11 mouse cellular contexts compared by ENCODE assay signal in the genomic region with DNA sequence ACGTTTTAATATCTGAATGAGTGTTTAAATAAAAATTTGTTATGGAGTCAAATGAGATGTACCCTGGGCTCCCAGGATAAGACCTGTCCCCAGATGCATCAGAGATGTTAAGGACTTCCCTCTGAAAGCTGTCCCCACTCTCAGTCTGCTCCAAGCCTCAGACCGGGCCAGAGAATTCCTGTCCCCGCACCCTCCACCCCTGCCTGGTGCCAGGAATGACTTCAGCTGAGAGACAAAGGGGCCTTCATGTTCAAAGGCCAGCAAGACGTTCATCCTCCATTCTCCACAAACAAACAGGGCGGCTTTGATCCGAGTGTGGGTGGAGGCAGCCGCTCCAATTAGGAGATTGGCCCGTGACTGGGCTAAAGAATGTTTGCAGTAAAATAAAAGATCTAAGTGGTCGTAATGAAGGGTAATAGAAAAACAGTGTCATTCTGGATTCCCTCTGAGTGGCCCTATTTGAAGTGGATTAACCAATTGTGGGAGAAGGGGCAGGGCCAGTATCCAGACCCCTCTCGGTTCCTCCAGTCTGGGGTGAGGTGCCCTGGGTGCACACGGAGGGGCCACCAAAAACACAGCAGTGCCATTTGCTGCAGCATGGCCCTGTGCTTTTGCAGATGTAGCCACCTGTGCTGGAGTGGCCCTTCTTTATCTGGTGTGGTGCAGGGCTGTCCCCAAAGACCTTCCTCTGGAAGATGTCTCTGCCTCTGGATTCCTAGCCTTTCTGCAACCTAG. TPM values are rescaled to one million over a fixed set of nuclear protein-coding genes. Genes with fewer than 3 reads are reported as not detected.
DNase-seq lines count a peak whose midpoint lies in the region.
"Had no signal": no experiment of that assay in that cellular context is flagged by ENCODE, and none has a peak within 500 bp of the region (broad histone marks: within the 10 kb centered on the region; RNA-seq: fewer than 3 reads in every experiment).

No protein-coding gene starts in this region.

- peaks cover 7% of the 10 kb centered on the region; the same call in 1 of the 2 replicates for H3K4me1 ChIP-seq in heart, embryonic 10.5 days
- peaks cover 32% of the 10 kb centered on the region for H3K4me1 ChIP-seq in hindbrain, embryonic 10.5 days (replicated peaks)

- H3K27me3 ChIP-seq in heart, embryonic 10.5 days (ENCODE audit: insufficient read depth, poor library complexity, severe bottlenecking) = no peaks in the 10 kb centered on the region; the same call in 1 of the 2 replicates
- H3K27me3 ChIP-seq in hindbrain, embryonic 10.5 days (ENCODE audit: insufficient read depth, poor library complexity, severe bottlenecking) = peaks cover 16% of the 10 kb centered on the region
- H3K27me3 ChIP-seq: embryonic facial prominence, embryonic 15.5 days had no signal

- H3K27ac ChIP-seq in heart, embryonic 10.5 days = no peak overlapping the region
- peak overlapping the region; percentile 74 for H3K27ac ChIP-seq in hindbrain, embryonic 10.5 days
- H3K27ac ChIP-seq: embryonic facial prominence, embryonic 15.5 days; macrophage had no signal

- 21% methylated on average over 11 of the region's 11 CpGs for WGBS in heart, embryonic 10.5 days
- 7% methylated on average over 11 of the region's 11 CpGs for WGBS in hindbrain, embryonic 10.5 days

- H3K4me3 ChIP-seq in heart, embryonic 10.5 days = no peak overlapping the region
- H3K4me3 ChIP-seq in hindbrain, embryonic 10.5 days = no peak overlapping the region
- H3K4me3 ChIP-seq: embryonic facial prominence, embryonic 15.5 days had no signal

- H3K36me3 ChIP-seq in heart, embryonic 10.5 days = no peaks in the 10 kb centered on the region
- no peaks in the 10 kb centered on the region for H3K36me3 ChIP-seq in hindbrain, embryonic 10.5 days
- H3K36me3 ChIP-seq: embryonic facial prominence, embryonic 15.5 days; G1E had no signal

- no peaks in the 10 kb centered on the region for H3K9me3 ChIP-seq in heart, embryonic 10.5 days
- peaks cover 7% of the 10 kb centered on the region; the same call in 1 of the 2 replicates for H3K9me3 ChIP-seq in hindbrain, embryonic 10.5 days
- H3K9me3 ChIP-seq: embryonic facial prominence, embryonic 15.5 days had no signal

- intact Hi-C loops in left cerebral cortex, postnatal 36 days (cut with DNase I) = loop anchor here (1.0 kb wide), 1 partner anchor 17 kb away; no protein-coding TSS in a partner anchor

- peak; percentile 33 for DNase-seq in heart, postnatal 4 days
- DNase-seq in heart, embryonic 10.5 days (ENCODE audit: low spot score) = no peak
- peak; percentile 58 for DNase-seq in embryo, embryonic 11 days
- peak; percentile 49 for DNase-seq in hindbrain, embryonic 10.5 days (ENCODE audit: low spot score)
- DNase-seq in left cerebral cortex, postnatal 36 days (ENCODE audit: low spot score in 2 of 2) = peak; percentile 15 to 18
- peak; percentile 26 for DNase-seq in right cerebral cortex, postnatal 4 days
- DNase-seq in gastrocnemius, adult 18-20 months (ENCODE audit: low spot score) = no peak
- no peak for DNase-seq in spleen, adult 12 weeks (ENCODE audit: low spot score)

RNA-seq across cellular contexts. Expression of a gene that starts 25.9 kb away (rescaled TPM):
- 10 to 100 TPM in 1 of 2 experiments, 1 to 10 TPM in 1; 8.7 to 10.2 TPM for total RNA-seq in heart, postnatal 4 days (2021)
- polyA plus RNA-seq in heart, embryonic 10.5 days (2016; fragmentation: Nextera tagmentation; extraction: Ambion mirVana) = 21.9 and 38.0 TPM in 2 replicates
- 124 and 125 TPM in 2 replicates for polyA plus RNA-seq in hindbrain, embryonic 10.5 days (2016; fragmentation: Nextera tagmentation; extraction: Ambion mirVana)
- total RNA-seq in left cerebral cortex, postnatal 36 days (2021) = 10 to 100 TPM; 18.8 to 18.9 TPM
- total RNA-seq in gastrocnemius, adult 18-20 months (2021) = 1 to 10 TPM; 1.3 to 1.8 TPM
- polyA plus RNA-seq: G1E, macrophage had no signal

Comparison
In these comparisons a context has a peak if more than half of its experiments do, and no peak if none do; other contexts are left out.
1. DNase-seq: peak in heart, postnatal 4 days (single experiment), embryo, embryonic 11 days (single experiment), hindbrain, embryonic 10.5 days (single experiment), left cerebral cortex, postnatal 36 days (2 of 2) and right cerebral cortex, postnatal 4 days (single experiment); none in heart, embryonic 10.5 days (single experiment), gastrocnemius, adult 18-20 months (single experiment) and spleen, adult 12 weeks (single experiment).